Mouse (Mus musculus) 3T3-L1 (cell line): Measurements from ENCODE around the gene Gm3138.
"Not testable (repeated sequence)": the region's sequence is repeated elsewhere in the genome, so short reads cannot be mapped to it uniquely, and the experiment has no call there.

Experiments used
- DNase-seq: peaks from one replicate; pipeline ENCODE4 v3.0.0-alpha.2; 2015; ENCODE audit warnings: low read depth, low spot score

Gm3138 gene

GRCm38 (mm10) chr14:4249331-4249730, at the start of gene Gm3138:
Gene Gm3138, plus strand, starts transcription at chr14:4249631.
- not testable (repeated sequence) for DNase-seq

DNA sequence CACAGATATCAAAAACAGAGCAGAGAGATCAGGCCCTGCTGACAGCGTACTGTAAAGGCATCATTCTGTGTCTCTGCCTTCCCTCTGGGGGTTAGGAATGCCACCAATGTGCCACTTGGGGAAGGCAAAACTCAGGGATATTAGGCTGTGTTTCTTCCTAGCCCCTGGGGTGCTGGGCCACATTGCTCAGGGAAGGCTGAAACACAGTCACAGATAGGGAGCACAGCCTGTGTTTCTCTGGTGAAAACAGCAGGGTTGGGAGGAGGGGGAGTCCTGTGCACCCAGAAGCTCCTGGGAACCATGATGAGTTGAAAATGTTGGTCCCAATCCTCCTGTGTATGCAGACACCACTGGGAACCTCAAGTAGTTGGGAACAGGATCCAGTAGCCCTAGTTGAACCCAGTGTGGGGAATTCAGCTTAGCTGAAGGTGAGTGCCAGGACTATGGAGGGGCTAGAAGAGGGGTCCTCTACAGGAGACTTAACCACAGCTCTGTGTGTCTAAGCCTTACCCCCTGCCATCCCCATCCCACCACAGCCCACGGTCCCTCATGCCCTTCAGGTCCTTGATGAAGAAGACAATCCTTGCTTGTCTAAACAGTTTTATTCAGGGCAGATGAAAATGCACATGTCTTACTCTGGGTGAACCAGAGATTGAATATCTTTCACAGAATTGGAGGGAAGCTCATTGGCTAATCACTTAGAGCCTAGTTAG, 20.0 kb downstream of the Gm3138 start:
- DNase-seq = not testable (repeated sequence)

DNA sequence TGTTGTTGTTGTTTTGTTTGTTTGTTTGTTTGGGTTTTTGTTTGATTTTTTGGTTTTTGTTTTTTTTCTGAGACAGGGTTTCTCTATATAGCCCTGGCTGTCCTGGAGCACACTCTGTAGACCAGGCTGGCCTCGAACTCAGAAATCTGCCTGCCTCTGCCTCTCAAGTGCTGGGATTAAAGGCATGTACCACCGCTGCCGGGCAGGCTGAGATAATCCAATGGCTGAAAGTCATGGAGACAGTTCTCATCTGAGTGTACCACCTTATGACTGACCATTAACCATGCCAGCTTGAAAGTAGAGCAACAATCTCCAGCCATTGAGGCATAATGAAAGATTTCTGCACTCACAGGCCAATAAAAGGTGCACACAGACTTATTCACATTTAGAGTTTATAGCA, 30.4 kb downstream of the Gm3138 start:
- not testable (repeated sequence) for DNase-seq
